Mouse (Mus musculus) thymus, postnatal 0 days (tissue): Measurements from ENCODE around the gene B4galt7. TPM values are rescaled to one million over a fixed set of nuclear protein-coding genes. Genes with fewer than 3 reads are reported as not detected.

Source experiments
- polyA plus RNA-seq: library from polyadenylated mRNA; unstranded; fragments of >200 nt; fragmentation: Nextera tagmentation; extraction: Ambion mirVana; gene quantifications from 2 replicates; pipeline ENCODE4 v1.2.1, GENCODE M21; 2015

B4galt7 gene
- polyA plus RNA-seq, 1 experiment from 2014 or later: 24.1 TPM

Other genes starting within 250 kb of the B4galt7 start
- 94.2 and 97.1 TPM in 2 replicates for gene Lman2, start 237.1 kb upstream of the B4galt7 start, polyA plus RNA-seq
- gene Rgs14, start 230.2 kb upstream of the B4galt7 start, polyA plus RNA-seq: 53.6 and 62.3 TPM in 2 replicates
- gene Slc34a1, start 201.7 kb upstream of the B4galt7 start, polyA plus RNA-seq: 0.06 and 0.07 TPM in 2 replicates
- not detected in 2 replicates for gene Pfn3, start 184.7 kb upstream of the B4galt7 start, polyA plus RNA-seq
- 0.12 TPM in 1 of 2 replicates, not detected in the other for gene F12, start 173.1 kb upstream of the B4galt7 start, polyA plus RNA-seq
- gene Grk6, start 154.8 kb upstream of the B4galt7 start, polyA plus RNA-seq: 76.9 and 87.8 TPM in 2 replicates
- gene Prr7, start 135.6 kb upstream of the B4galt7 start, polyA plus RNA-seq: 0.27 and 0.46 TPM in 2 replicates
- 8.4 and 9.3 TPM in 2 replicates for gene Dbn1, start 111.8 kb upstream of the B4galt7 start, polyA plus RNA-seq
- gene Pdlim7, start 86.2 kb upstream of the B4galt7 start, polyA plus RNA-seq: 37.5 and 39.4 TPM in 2 replicates
- 2.6 and 2.7 TPM in 2 replicates for gene Dok3, start 70.6 kb upstream of the B4galt7 start, polyA plus RNA-seq
- 51.6 and 54.2 TPM in 2 replicates for gene Ddx41, start 63.2 kb upstream of the B4galt7 start, polyA plus RNA-seq
- gene Fam193b, start 28.8 kb upstream of the B4galt7 start, polyA plus RNA-seq: 39.6 and 50.0 TPM in 2 replicates
- 117 and 129 TPM in 2 replicates for gene Tmed9, start 26.2 kb upstream of the B4galt7 start, polyA plus RNA-seq
- gene Caml, start 23.1 kb downstream of the B4galt7 start, polyA plus RNA-seq: 35.9 and 38.3 TPM in 2 replicates
- 37.0 and 39.1 TPM in 2 replicates for gene Ddx46, start 35.1 kb downstream of the B4galt7 start, polyA plus RNA-seq
- gene B230219D22Rik, start 93.2 kb downstream of the B4galt7 start, polyA plus RNA-seq: 35.1 and 45.0 TPM in 2 replicates
- 96.5 and 98.7 TPM in 2 replicates for gene Txndc15, start 114.8 kb downstream of the B4galt7 start, polyA plus RNA-seq
- 56.1 and 63.8 TPM in 2 replicates for gene Pcbd2, start 127.5 kb downstream of the B4galt7 start, polyA plus RNA-seq
- gene Catsper3, start 184.7 kb downstream of the B4galt7 start, polyA plus RNA-seq: 0.13 TPM in 2 replicates
- gene Pitx1, start 236.3 kb downstream of the B4galt7 start, polyA plus RNA-seq: 0.70 TPM in 1 of 2 replicates, not detected in the other